Mouse (Mus musculus) effector memory CD4-positive, alpha-beta T cell, adult 7 months (primary cell): ENCODE data around the gene Acsl5. TPM values are rescaled to one million over a fixed set of nuclear protein-coding genes. Genes with fewer than 3 reads are reported as not detected.

Source experiments
- polyA plus RNA-seq: library from polyadenylated mRNA; unstranded; fragments of 100-300 nt; shearing (Covaris generic); gene quantifications from one replicate; pipeline ENCODE4 v1.2.1, GENCODE M21; 2017

Gene Acsl5
- 97.1 TPM for polyA plus RNA-seq

GRCm38 (mm10) chr19:55251383-55252124 lies at the start of gene Acsl5:
TSS of gene Acsl5 (plus strand) at chr19:55251938.

DNA sequence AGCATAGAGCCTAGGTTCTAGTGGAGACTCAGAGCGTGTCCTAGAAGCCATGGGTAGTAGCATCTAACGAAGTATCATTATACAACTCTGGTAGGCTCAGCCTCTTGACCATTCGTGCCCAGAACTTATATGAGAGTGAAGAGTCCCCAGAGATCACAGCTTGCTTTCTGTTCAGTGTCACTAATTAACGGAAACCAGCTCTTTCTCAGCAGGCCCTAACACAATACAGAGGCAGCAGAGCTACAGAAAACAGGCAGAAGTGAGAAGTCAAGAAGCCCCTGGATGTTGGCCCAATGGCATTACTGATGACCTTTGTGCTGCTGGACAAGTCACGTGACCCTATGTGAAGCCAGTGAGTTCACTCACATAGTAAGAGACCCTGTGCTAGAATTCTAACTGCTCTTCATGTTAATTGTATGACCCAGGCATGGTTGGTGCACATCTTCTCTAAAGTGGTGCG lies 10.5 kb upstream of the Acsl5 start, which contains the start of gene Gucy2g:
TSS of gene Gucy2g (minus strand) at position 51 of the 460 bp plus-strand sequence.

GRCm38 (mm10) chr19:55315452-55316108 lies 63.8 kb downstream of the Acsl5 start, which contains the start of gene Zdhhc6:
TSS of gene Zdhhc6 (minus strand) at chr19:55316032.

DNA sequence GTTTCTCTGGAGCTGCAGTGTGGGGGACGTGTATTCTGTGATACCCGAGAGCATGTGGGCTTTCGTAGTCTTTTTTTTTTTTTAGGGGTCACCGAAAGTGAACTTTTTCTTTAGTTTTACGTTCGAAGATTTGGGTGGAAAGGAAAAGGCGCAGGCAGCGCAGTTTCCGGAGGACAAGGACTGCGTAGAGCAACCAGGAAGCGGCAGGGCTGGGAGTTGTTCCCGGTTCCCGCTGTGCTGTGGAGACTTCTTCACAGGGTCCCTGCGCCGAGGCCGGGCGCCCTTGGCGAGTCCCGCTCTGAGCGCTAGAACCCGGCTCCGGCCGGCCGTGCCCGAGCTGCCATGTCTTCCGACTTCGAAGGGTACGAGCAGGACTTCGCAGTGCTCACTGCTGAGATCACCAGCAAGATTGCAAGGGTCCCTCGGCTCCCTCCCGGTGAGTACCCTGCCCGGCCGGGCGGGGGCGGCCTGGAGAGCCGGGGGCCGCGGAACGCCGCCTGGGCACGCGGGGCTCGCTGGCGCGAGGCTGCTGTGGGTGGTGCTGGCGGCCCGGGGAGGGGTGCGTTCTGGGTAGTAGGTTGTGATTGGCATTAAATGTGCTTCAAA lies 64.5 kb downstream of the Acsl5 start, which contains the start of gene Vti1a:
TSS of gene Vti1a (plus strand) at position 187 of the 606 bp plus-strand sequence.

Other genes with a start within 250 kb of the Acsl5 start
- 5.2 TPM for gene Gpam, start 124.7 kb upstream of the Acsl5 start, polyA plus RNA-seq
- gene Tectb, start 71.2 kb upstream of the Acsl5 start, polyA plus RNA-seq = 1.7 TPM
- gene Gucy2g, start 10.7 kb upstream of the Acsl5 start, polyA plus RNA-seq = not detected
- 39.0 TPM for gene Zdhhc6, start 64.1 kb downstream of the Acsl5 start, polyA plus RNA-seq
- 50.5 TPM for gene Vti1a, start 64.4 kb downstream of the Acsl5 start, polyA plus RNA-seq